Mouse (Mus musculus) kidney, postnatal 10 days (tissue): ENCODE data around the gene Casp9.
A peak's percentile ranks its signal among the peaks of the same experiment; 100 is the strongest.

ENCODE experiments used
- DNase-seq: peaks from one replicate; pipeline ENCODE4 v3.0.0; 2021; ENCODE audit warnings: mixed read lengths

Casp9 gene

GRCm38 (mm10) chr4:141819316-141819715 is 25.9 kb downstream of the Casp9 start:
- no peak for DNase-seq

- DNase-seq: no peak
Measured at GRCm38 (mm10) chr4:141821178-141821577, 27.8 kb downstream of the Casp9 start.

GRCm38 (mm10) chr4:141822089-141822488 is 28.7 kb downstream of the Casp9 start:
- peak; percentile 46 for DNase-seq

DNA sequence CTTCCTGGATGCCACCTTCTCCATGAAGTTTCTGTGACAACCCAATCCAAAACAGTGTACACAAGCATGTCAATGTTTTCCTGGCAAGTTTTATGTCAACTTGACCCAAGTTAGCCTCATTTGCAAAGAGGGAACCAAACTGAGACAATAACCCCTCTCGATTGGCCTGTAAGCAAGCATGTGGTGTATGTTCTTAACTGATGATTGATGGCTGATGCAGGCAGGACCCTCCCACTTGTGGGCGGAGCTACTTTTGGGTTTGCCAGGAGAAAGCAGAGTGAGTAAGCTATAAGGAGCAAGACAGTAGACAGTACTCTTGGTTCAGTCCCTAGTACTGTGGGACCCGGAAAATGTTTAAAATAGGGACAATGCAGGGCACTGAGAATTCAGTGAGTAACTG is 29.6 kb downstream of the Casp9 start:
- peak; percentile 26 for DNase-seq

GRCm38 (mm10) chr4:141826060-141826459 is 32.6 kb downstream of the Casp9 start, which contains the start of gene Cela2a:
Gene Cela2a, minus strand, starts transcription at chr4:141826160.
- DNase-seq: no peak

DNA sequence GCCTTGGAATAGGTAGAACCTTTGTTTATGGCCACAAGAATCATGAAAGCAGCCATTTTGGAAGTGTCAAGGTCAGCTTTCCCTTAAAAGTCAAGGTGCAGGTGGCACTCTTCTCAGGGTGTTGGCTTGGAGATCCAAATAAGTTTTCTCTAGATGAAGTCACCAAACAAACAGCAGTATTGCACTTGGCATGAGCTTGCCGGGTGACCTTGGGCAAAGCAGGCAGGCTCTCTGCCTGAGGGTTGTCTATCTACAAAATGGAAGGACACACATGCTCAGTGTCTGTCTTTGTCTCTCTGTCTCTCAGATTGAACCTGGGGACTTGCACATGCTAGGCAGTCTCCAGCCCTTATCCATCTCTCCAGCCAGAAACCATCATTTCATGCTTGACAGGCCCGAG is 34.0 kb downstream of the Casp9 start:
- DNase-seq: no peak

DNA sequence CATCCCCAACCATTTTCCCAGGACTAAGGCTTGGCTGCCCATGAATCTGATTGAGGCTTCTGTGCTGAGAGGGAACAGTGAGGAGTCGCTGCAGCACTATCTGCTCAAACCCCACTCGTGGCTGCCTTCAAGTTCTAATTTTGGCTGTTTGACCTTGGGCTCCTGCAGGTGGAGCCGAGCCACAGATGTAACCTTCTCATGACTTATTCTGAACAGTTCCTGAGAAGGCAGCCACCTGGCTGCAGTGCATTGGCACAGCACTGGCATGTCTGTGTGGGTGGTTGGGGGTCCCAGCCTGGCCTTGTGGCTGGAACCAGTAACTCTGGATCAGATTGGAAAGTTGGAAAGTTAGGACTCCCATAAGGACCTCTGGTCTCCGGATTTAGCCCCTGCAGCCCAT is 34.8 kb downstream of the Casp9 start:
- DNase-seq: no peak

DNA sequence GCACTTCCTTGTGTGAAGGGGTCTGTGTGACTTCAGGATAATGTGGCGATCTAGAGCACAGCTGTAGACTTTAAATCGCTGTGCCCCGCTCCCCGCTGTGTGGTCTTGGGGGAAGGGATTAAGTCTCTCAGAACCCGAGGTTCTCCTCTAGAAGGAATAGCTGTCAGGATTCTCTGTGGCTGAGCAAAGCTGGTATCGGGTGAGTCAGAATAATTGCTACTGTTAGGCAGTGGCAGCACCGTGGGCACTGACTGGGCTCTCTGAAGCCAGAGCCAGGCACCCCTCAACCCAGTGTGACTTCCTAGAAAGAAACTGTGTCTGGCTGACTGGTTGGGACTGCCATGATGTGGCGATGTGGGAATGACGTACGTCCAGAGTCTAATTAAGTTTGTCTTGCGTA is 37.0 kb downstream of the Casp9 start:
- no peak for DNase-seq

GRCm38 (mm10) chr4:141831361-141831760 is 37.9 kb downstream of the Casp9 start:
- no peak for DNase-seq

- no peak for DNase-seq
Measured at GRCm38 (mm10) chr4:141833911-141834310, 40.5 kb downstream of the Casp9 start.

DNA sequence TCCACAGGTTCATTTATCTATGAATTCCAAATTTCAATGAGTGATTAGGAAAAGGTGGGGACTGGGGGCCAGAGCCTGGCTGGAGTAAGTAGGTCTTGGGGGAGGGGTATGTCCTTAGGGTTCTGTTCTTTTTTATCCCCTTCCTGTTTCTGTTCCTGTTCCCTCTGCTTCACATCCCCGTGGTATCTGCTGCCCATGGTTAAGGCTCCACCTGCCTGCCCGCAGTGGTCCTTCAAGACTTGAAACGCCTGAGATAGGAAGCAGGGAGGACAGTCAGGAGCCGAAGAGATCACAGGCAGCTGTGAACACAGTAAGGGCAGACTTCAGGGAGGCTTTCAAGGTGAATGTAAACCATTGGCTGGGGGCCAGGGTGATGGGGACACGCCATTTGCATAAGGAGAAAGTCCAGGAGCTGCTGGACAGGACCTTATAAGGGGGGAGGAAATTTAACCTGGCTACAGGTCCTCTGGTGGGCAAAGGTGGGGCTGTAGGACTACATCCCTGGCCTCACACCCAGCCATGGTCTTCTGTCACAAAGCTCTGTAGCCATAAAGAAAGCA is 41.2 kb downstream of the Casp9 start:
- DNase-seq: peak; percentile 54

GRCm38 (mm10) chr4:141845999-141846398 is 52.6 kb downstream of the Casp9 start, which contains the start of gene Ctrc:
Gene Ctrc, minus strand, starts transcription at chr4:141846359.
- no peak for DNase-seq

DNA sequence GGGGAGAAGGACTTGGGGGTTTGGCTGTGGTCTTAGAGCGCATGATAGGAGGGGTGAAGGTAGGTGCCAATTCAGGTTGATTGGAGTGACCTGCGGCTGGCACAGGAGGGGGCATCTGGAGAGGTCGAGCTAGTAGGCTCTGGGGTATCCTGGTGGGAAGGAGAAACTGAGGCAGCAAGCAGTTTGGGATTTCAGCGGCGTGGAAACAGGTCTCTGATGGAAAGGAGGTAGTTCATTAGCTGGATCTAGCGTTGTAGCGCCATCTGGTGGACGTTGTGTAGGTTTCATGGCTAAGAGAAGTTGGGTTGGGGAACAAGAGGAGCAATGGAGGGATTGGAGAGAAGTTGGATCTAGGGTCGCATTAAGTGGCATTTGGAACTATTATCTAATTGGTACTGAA is 60.0 kb downstream of the Casp9 start:
- DNase-seq: peak; percentile 74

DNA sequence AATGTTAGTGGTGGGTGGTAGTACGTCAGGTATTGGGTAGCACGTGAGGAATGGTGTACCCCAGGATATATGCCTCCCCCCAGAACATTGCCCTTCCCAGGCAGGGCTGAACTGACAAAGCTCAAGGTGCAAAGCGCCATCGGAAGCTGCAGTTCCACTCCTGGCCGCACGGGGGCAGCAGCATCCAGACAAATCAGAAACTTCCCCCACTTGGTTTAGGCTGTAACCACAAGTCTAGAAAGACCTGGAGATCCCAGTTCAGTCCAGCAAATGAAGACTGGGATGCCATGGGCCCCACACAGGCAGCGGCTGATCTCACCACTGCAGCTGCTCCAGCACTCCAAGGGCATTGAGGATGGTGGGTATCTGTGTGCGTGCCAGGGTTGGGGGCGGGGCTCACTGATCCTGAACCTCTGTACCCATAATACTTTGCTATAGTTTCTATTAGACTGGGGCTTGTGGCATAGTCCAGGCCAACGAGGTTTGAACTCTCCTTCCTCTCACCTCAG is 64.1 kb downstream of the Casp9 start:
- DNase-seq: peak; percentile 89

DNA sequence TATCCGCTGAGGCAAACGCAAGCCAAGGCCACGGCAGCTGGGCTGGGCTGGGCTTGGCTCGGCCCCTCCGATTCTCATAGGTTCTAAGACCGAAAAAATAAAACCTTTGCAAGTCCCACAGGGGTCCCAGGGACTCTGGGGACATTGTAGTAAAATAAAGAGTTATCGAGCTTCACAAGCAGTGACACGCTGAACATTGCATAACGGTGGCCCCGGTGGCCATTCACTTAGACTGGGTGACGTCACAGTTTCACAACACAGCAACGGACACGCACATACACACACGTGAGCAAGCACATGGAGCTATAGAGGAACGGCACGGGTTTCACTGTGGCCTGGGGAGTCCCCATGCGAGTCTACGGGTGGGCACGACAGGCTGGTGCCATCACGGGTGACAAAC is 65.1 kb downstream of the Casp9 start:
- peak; percentile 68 for DNase-seq

GRCm38 (mm10) chr4:141859351-141859750 is 65.9 kb downstream of the Casp9 start:
- DNase-seq: no peak

- peak; percentile 18 for DNase-seq
Measured at GRCm38 (mm10) chr4:141860246-141860841, 66.9 kb downstream of the Casp9 start.

- no peak for DNase-seq
Measured at GRCm38 (mm10) chr4:141861591-141862295, 68.3 kb downstream of the Casp9 start.

GRCm38 (mm10) chr4:141862867-141863266 is 69.5 kb downstream of the Casp9 start:
- peak; percentile 11 for DNase-seq

- no peak for DNase-seq
Measured at GRCm38 (mm10) chr4:141863726-141864280, 70.4 kb downstream of the Casp9 start.

DNA sequence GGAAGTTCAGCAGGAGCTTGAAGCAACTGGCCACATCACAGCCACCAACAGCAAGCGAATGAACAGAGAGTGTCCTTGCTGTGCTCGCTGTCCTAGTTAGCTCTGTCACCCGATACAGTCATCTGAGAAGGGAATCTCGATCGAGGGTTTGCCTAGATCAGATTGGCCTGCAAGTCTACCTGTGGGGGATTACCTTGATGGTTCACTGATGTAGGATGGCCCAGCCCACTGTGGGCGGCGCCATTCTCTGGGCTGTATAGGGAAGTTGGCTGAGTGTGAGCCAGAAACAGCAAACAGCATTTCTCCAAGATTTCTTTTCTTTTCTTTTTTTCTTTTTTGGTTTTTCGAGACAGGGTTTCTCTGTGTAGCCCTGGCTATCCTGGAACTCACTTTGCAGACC is 71.1 kb downstream of the Casp9 start:
- no peak for DNase-seq

DNA sequence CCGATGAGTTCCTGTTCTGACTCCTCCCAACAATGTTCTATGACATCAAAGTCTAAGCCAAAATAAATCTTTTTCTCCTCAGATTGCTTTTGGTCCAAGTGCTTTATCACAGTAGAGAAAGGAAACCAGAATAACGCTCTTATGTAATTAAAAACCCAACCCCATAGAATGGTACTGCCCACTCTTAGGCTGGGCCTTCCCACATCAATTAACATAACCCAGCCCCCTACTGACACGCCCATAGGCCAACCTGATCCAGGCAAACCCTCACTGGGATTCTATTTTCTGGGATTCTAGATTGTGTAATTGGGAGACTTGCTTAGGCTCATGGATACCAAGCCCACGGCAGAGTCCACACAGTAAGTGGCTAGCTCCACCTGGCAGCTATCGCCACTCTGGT is 71.6 kb downstream of the Casp9 start:
- no peak for DNase-seq
